Mouse (Mus musculus) kidney, adult 2 months (tissue): Measurements from ENCODE around the gene Zfr.

ENCODE experiments used
- CTCF ChIP-seq: fragments of 200-500 bp; conservative IDR thresholded peaks from 2 replicates; pipeline ENCODE4 v1.5.1; 2011; ENCODE audit warnings: low read depth, mild to moderate bottlenecking, control low read depth, low read length, moderate library complexity, mixed read lengths; ENCODE audit not compliant: insufficient read depth, insufficient read length
- POLR2A ChIP-seq: fragments of 200-500 bp; IDR thresholded peaks from one replicate; pipeline ENCODE4 v1.6.1; 2011; ENCODE audit warnings: low read depth, low read length, control low read depth

DNA sequence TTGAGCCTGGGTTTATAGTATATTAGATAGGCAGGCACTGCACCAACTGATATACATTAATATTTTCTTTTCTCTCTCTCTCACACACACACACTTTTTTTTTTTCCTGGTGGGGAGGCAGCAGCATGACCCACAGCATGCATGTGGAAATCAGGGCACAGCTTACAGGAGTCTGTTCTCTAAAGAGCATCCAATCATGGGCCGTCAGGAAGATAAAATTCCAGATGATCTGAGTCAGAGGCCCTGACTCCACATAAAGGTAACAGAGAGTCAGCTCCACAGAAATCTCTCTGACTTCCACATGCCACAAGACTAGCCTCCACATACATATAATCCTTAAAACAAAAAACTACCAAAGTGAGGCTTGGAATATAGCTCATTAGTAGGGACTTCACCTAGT lies 16.9 kb downstream of the Zfr start:
- TF ChIP-seq POLR2A (no peak), CTCF (no peak)
